Mouse (Mus musculus) T-helper 17 cell (primary cell): ENCODE results near the gene Lce1k.
"Not testable (repeated sequence)": the region's sequence is repeated elsewhere in the genome, so short reads cannot be mapped to it uniquely, and the experiment has no call there.

ENCODE experiments used
- in situ Hi-C, 2 experiments: fragments of 300-600 bp; cut with MboI, MseI; formaldehyde crosslinking; loops; 1 replicate in 1 of 2; 2 replicates in 1 of 2; pipeline ENCODE4 v1.15.1; 2025; ENCODE audit warnings: high pct_unique_total_duplicates in 2 of 2

Lce1k gene

GRCm38 (mm10) chr3:92807791-92808190, at the start of gene Lce1k:
Gene Lce1k, minus strand, starts transcription at chr3:92807891.
- in situ Hi-C loops = no loop called here

GRCm38 (mm10) chr3:92851186-92851585, 43.5 kb upstream of the Lce1k start, which contains the start of gene Lce1l:
Gene Lce1l, minus strand, starts transcription at chr3:92851286.
- in situ Hi-C loops = no loop called here

DNA sequence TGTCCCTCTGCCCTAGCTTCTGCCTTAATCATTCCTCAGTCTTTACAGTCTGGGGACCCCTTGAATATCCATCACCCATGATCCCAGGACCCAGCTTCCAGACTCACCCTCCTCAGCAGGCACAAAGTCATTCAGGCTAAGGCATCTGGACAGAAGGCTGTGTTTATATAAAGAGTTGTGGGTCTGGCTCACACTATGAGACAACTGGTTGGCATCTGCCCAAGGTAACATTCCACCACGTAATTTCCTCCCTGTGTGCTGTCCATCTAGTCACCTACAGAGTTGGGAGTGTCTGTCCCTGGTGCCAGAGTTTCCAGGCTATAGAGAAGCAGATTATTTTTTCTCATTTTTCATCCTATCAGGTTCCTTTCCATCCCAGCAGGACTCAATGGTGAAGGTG, 19.4 kb upstream of the Lce1k start, which contains the start of gene Kprp:
Gene Kprp (minus strand): TSS at position 140 of the 400 bp plus-strand sequence.
- in situ Hi-C loops = no loop called here

GRCm38 (mm10) chr3:92825808-92826207, 18.1 kb upstream of the Lce1k start:
- in situ Hi-C loops = no loop called here

DNA sequence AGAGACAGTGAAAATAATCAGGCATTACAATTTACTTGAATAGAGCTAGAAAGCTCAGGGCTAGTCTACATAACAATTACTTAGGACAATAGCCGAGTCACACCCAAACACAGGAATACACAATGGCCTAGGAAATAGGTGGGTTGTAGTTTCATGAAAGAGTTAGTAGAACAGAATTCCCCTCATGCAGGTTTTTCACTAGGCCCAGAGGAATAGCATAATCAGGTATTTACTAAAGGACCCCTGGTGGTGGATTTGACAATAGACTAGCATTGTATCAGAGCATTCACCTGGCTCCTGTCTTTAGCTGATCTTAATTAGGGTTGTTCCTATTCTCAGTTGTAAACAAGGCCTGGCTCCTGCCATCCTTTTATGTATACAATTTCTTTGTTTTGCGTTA, 8.3 kb upstream of the Lce1k start:
- in situ Hi-C loops = not testable (repeated sequence)

- in situ Hi-C loops = no loop called here
Measured at GRCm38 (mm10) chr3:92815581-92815980, 7.9 kb upstream of the Lce1k start.

DNA sequence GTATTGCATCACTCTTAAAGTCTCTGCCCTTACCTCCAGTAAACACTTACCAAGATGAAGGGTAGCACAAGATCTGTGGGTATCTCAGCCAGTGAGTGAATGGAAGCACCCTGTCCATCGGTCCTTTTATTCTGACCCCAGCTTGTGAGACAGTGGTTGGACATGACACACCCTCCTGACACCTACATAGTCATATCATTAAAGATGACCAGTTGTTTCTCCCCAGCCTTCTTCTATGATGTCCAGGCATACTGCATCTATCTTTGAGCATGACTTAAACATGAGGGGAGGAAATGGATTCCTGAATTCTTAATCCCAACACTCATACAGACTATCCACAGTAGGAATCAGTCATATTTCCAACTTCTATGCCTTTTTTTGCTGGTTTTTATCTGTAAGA, 17.3 kb downstream of the Lce1k start, which contains the start of gene Lce1j:
Gene Lce1j (minus strand): TSS at position 101 of the 400 bp plus-strand sequence.
- in situ Hi-C loops = no loop called here

DNA sequence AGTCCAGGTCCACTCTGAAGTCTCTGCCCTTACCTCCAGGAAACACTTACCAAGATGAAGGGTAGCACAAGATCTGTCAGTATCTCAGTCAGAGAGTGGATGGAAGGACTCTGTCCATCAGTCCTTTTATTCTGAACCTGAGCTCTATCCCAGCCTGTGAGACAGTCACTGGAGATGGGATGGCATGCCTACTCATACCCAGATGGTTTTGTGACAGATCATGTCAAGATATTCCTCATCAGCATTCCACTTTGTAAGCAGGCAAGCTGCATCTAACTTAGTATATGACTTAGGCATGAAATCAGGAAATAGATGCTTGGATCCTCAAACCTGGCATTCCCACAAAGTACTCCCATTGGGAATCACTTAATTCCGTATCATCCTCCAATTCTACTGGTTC, 28.9 kb downstream of the Lce1k start, which contains the start of gene Lce1i:
Gene Lce1i (minus strand): TSS at position 101 of the 400 bp plus-strand sequence.
- in situ Hi-C loops = loop anchor here in 1 of 2 experiments (10.0 kb wide), 1 partner anchor 624 kb away; no protein-coding TSS in a partner anchor

DNA sequence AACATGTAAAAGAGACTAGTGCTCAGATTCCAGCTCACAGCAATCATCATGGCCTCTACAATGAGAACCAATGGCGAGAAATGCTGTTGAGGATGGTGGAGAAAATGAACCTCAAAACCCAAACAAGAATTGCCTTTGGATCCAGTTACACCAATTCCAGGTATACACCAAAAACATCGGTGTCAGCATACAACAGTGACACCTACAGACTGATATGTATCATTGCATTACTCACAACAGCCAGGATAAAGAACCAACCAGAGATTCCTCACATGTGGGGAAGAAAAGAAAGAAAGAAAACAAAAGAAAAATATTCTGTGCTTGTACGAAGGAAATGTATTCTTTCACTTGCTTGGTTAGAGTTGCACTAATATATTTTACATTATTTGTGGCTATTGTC, 36.1 kb downstream of the Lce1k start:
- in situ Hi-C loops = loop anchor here in 1 of 2 experiments (10.0 kb wide), 1 partner anchor 617 kb away; no protein-coding TSS in a partner anchor

DNA sequence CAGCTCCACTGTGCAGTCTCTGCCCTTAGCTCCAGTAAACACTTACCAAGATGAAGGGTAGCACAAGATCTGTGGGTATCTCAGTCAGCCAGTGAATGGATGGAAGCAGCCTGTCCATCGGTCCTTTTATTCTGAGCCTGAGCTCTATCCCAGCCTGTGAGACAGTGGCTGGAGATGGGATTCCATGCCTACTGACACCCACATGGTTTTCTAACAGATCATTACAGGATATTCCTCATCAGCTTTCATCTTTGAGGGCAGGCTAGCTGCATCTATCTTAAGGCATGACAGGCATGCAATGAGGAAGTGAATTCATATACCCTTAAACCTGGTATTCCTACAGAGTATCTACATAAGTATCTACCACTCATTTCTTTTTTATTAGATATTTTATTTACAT, 42.7 kb downstream of the Lce1k start, which contains the start of gene Lce1h:
Gene Lce1h (minus strand): TSS at position 101 of the 400 bp plus-strand sequence.
- in situ Hi-C loops = no loop called here
